Mouse (Mus musculus): ENCODE measurements around the gene Mgmt. TPM values are rescaled to one million over a fixed set of nuclear protein-coding genes. Genes with fewer than 3 reads are reported as not detected.

Mgmt gene
- polyA plus RNA-seq, 2 experiments, result 1.3 to 3.4 TPM

- Histone ChIP-seq H3K9ac (replicated peaks) (no peak overlapping the region), H3K9me3 (ENCODE audit: control insufficient read depth, low read length) (no peaks in the 10 kb centered on the region), H3K27me3 (ENCODE audit: control insufficient read depth, insufficient read depth, low read length) (no peaks in the 10 kb centered on the region), H3K27ac (no peak overlapping the region), H3K36me3 (replicated peaks; ENCODE audit: control insufficient read depth, insufficient read depth, low read depth) (no peaks in the 10 kb centered on the region), H3K4me2 (ENCODE audit: low read depth) (no peak overlapping the region), H3K4me1 (replicated peaks; ENCODE audit: control insufficient read depth in 2 of 2, insufficient read depth in 2 of 2, low read length in 1 of 2) (no peaks in the 10 kb centered on the region), H3K4me3 (ENCODE audit: insufficient read depth in 1 of 2, low read depth in 2 of 2, low read length in 2 of 2) (no peak overlapping the region)
- 68% methylated on average over 4 of the region's 4 CpGs for WGBS (ENCODE audit: insufficient replicate concordance)
- TF ChIP-seq CTCF (IDR thresholded peaks at IDR 0.05; ENCODE audit: low read depth) (no peak), EP300 (IDR thresholded peaks at IDR 0.05; ENCODE audit: low read depth) (no peak)
- ATAC-seq (ENCODE audit: insufficient read depth) (no peak), DNase-seq (ENCODE audit: low read depth in 3 of 3, low spot score in 3 of 3) (no peak)
Measured at GRCm38 (mm10) chr7:137037471-137037870, 143.1 kb downstream of the Mgmt start.

GRCm38 (mm10) chr7:137037872-137038271, 143.5 kb downstream of the Mgmt start:
- Histone ChIP-seq H3K27me3 (ENCODE audit: control insufficient read depth, insufficient read depth, low read length) (no peaks in the 10 kb centered on the region), H3K4me3 (ENCODE audit: insufficient read depth in 1 of 2, low read depth in 2 of 2, low read length in 2 of 2) (no peak overlapping the region), H3K9me3 (ENCODE audit: control insufficient read depth, low read length) (no peaks in the 10 kb centered on the region), H3K4me1 (replicated peaks; ENCODE audit: control insufficient read depth in 2 of 2, insufficient read depth in 2 of 2, low read length in 1 of 2) (no peaks in the 10 kb centered on the region), H3K36me3 (replicated peaks; ENCODE audit: control insufficient read depth, insufficient read depth, low read depth) (no peaks in the 10 kb centered on the region), H3K9ac (replicated peaks) (no peak overlapping the region), H3K4me2 (ENCODE audit: low read depth) (no peak overlapping the region), H3K27ac (no peak overlapping the region)
- no peak for ATAC-seq (ENCODE audit: insufficient read depth)
- TF ChIP-seq CTCF (IDR thresholded peaks at IDR 0.05; ENCODE audit: low read depth) (no peak), EP300 (IDR thresholded peaks at IDR 0.05; ENCODE audit: low read depth) (no peak)
- 54% methylated on average over 5 of the region's 5 CpGs for WGBS (ENCODE audit: insufficient replicate concordance)
- DNase-seq (ENCODE audit: low read depth in 3 of 3, low spot score in 3 of 3), result no peak

- no peak overlapping the region for H3K4me2 ChIP-seq (ENCODE audit: low read depth)
- no peak overlapping the region for H3K27ac ChIP-seq
Measured at GRCm38 (mm10) chr7:137038311-137038945, 144.0 kb downstream of the Mgmt start.

GRCm38 (mm10) chr7:137038946-137039320, 144.5 kb downstream of the Mgmt start:
- 63% methylated on average over 7 of the region's 7 CpGs for WGBS (ENCODE audit: insufficient replicate concordance)
- no peaks in the 10 kb centered on the region for H3K36me3 ChIP-seq (replicated peaks; ENCODE audit: control insufficient read depth, insufficient read depth, low read depth)
- TF ChIP-seq CTCF (IDR thresholded peaks at IDR 0.05; ENCODE audit: low read depth) (no peak), EP300 (IDR thresholded peaks at IDR 0.05; ENCODE audit: low read depth) (no peak)

More at GRCm38 (mm10) chr7:137038311-137038945, 144.0 kb downstream of the Mgmt start:
- no peak overlapping the region for H3K9ac ChIP-seq (replicated peaks)
- 49% methylated on average over 10 of the region's 10 CpGs for WGBS (ENCODE audit: insufficient replicate concordance)
- ATAC-seq (ENCODE audit: insufficient read depth), result no peak
- H3K9me3 ChIP-seq (ENCODE audit: control insufficient read depth, low read length), result no peaks in the 10 kb centered on the region
- no peaks in the 10 kb centered on the region for H3K36me3 ChIP-seq (replicated peaks; ENCODE audit: control insufficient read depth, insufficient read depth, low read depth)
- H3K4me3 ChIP-seq (ENCODE audit: insufficient read depth in 1 of 2, low read depth in 2 of 2, low read length in 2 of 2), result no peak overlapping the region
- H3K4me1 ChIP-seq (replicated peaks; ENCODE audit: control insufficient read depth in 2 of 2, insufficient read depth in 2 of 2, low read length in 1 of 2), result no peaks in the 10 kb centered on the region
- DNase-seq (ENCODE audit: low read depth in 3 of 3, low spot score in 3 of 3), result no peak
- no peaks in the 10 kb centered on the region for H3K27me3 ChIP-seq (ENCODE audit: control insufficient read depth, insufficient read depth, low read length)
- TF ChIP-seq EP300 (IDR thresholded peaks at IDR 0.05; ENCODE audit: low read depth) (no peak), CTCF (IDR thresholded peaks at IDR 0.05; ENCODE audit: low read depth) (no peak)

GRCm38 (mm10) chr7:137040646-137041045, 146.2 kb downstream of the Mgmt start:
- Histone ChIP-seq H3K4me2 (ENCODE audit: low read depth) (no peak overlapping the region), H3K4me1 (replicated peaks; ENCODE audit: control insufficient read depth in 2 of 2, insufficient read depth in 2 of 2, low read length in 1 of 2) (no peaks in the 10 kb centered on the region), H3K36me3 (replicated peaks; ENCODE audit: control insufficient read depth, insufficient read depth, low read depth) (no peaks in the 10 kb centered on the region), H3K9ac (replicated peaks) (no peak overlapping the region), H3K4me3 (ENCODE audit: insufficient read depth in 1 of 2, low read depth in 2 of 2, low read length in 2 of 2) (no peak overlapping the region), H3K27me3 (ENCODE audit: control insufficient read depth, insufficient read depth, low read length) (no peaks in the 10 kb centered on the region), H3K27ac (no peak overlapping the region), H3K9me3 (ENCODE audit: control insufficient read depth, low read length) (no peaks in the 10 kb centered on the region)
- ATAC-seq (ENCODE audit: insufficient read depth) (no peak), DNase-seq (ENCODE audit: low read depth in 3 of 3, low spot score in 3 of 3) (no peak)
- TF ChIP-seq CTCF (IDR thresholded peaks at IDR 0.05; ENCODE audit: low read depth) (no peak), EP300 (IDR thresholded peaks at IDR 0.05; ENCODE audit: low read depth) (no peak)
- 52% methylated on average over 8 of the region's 8 CpGs for WGBS (ENCODE audit: insufficient replicate concordance)

More at GRCm38 (mm10) chr7:137038946-137039320, 144.5 kb downstream of the Mgmt start:
- Histone ChIP-seq H3K4me2 (ENCODE audit: low read depth) (no peak overlapping the region), H3K9me3 (ENCODE audit: control insufficient read depth, low read length) (no peaks in the 10 kb centered on the region), H3K4me3 (ENCODE audit: insufficient read depth in 1 of 2, low read depth in 2 of 2, low read length in 2 of 2) (no peak overlapping the region), H3K27me3 (ENCODE audit: control insufficient read depth, insufficient read depth, low read length) (no peaks in the 10 kb centered on the region), H3K9ac (replicated peaks) (no peak overlapping the region), H3K27ac (no peak overlapping the region), H3K4me1 (replicated peaks; ENCODE audit: control insufficient read depth in 2 of 2, insufficient read depth in 2 of 2, low read length in 1 of 2) (no peaks in the 10 kb centered on the region)
- no peak for ATAC-seq (ENCODE audit: insufficient read depth)
- DNase-seq (ENCODE audit: low read depth in 3 of 3, low spot score in 3 of 3), result no peak
